Mouse (Mus musculus): ENCODE measurements around the gene Neurl2. TPM values are rescaled to one million over a fixed set of nuclear protein-coding genes. Genes with fewer than 3 reads are reported as not detected.
"Not testable (repeated sequence)": the region's sequence is repeated elsewhere in the genome, so short reads cannot be mapped to it uniquely, and the experiment has no call there.

Gene Neurl2
- polyA plus RNA-seq, 1 experiment, result 3.3 TPM

DNA sequence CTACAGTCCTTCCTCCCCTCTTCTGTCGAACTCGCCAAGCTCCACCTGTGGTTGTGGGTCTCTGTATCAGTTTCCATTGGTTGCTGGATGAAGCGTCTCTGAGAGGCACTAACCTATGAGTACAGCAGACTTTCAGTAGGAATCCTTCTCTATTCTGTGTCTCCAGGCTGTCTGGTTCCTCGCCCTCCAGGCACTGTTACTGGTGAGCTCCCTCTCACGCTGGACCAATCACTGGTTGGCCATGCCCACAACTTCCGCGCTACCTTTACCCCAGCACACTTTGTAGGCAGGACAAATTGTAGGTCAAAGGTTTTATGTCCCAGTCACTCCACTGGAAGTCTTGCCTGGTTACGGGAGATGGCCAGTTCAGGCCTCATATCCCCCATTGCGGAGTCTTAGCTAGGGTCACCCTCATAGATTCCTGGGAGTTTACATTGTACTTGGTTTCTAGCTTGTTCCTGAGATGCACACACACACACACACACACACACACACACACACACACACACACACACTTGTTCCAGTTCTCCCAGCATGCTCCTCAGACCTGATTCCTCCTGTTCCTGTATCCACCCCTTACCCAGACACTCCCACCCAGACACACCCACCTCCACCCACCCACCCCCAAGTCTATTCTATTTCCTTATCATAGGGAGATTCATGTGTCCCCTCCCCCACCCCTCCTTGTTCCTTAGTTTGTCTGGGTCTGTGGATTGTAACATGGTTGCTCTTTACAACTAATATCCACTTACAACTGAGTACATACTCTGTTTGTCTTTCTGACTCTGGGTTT is 26.6 kb upstream of the Neurl2 start:
- WGBS, result 48% methylated on average over 9 of the region's 9 CpGs
- no peak for DNase-seq (ENCODE audit: low read depth, low spot score)

DNA sequence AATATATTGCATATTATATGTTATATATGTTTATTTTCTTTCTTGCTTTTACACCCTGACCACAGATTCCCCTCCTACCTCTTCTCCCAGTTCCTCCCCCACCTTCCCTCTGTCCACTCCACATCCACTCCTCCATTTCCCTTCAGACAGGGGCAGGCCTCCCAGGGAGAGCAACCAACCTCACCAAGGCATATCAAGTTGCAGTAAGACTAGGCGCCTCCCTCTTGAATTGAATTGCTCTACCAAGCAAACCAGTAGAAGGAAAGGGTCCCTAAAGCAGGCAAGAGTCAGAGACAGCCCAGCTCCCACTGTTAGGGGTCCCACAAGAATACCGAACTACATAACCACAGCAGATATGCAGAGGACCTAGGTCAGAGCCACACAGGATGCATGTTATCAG is 25.9 kb upstream of the Neurl2 start:
- 75% methylated on average over 2 of the region's 2 CpGs for WGBS
- no peak for DNase-seq (ENCODE audit: low read depth, low spot score)

DNA sequence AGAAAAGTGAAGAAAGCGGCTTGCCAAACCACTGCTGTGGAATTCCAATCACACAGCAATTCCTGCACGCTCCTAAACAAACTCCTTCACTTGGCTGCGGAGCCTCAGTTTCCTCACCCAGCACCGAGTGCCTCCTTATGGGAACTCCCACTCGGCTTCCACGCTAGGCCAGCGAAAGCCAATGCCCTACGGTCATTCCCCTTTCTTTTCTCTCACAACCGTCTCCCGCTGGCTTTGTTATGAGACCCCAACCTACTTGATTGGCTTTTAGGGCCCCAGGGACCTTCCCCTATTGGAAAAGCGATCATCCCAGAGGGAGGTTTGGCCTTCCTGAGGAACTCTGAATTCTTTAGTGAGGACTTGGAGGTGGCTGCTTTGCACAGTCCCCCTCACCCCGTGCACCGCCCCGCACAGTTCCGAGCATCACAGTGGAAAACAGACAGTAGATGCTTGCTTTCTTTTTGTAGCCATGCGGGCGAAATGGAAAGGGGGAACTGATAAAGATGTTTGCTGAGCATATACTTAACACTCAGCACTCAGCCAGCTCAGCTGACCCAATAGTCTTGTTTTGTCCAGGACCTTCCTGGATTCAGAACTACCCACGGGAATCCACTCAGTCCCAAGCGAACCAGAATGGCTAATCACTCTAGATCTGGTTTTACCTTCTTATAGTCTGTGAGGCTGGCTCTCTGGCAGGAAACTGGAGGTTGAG is 24.7 kb upstream of the Neurl2 start:
- 32% methylated on average over 19 of the region's 19 CpGs for WGBS
- no peak for DNase-seq (ENCODE audit: low read depth, low spot score)

DNA sequence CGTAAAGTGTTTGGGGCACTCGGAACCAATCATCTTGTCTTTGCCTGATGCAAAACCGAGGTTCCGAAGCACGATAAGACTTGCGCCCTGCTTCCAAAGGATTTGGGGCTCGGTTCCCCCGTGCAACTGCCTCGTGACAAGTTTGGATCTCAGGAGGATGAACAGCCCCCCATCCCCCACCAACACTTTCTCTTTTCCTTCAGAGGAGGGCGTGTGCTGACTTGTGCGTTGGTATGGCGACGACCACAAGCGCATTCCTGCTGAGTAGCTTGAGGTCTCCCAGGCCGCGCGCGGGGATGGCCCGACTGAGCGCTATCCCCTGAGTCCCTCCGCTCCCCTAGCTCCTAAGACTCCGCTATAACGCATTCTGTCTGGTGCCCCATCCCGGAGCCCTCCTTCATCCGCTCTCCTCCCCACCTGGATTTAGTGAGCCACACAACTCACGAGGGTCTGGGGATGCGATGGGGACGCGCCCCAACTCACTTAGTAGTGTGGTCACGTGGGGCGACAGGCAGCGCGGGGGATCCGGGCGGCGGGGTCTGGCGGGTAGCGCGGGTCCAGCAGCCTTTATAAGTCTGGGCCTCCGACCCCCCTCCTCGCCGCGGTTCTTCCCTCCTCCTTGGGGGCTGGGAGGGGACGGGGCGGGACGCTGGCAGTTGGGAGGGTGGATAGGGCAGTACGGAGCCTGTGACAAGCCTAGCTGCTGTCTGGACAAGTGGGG is 24.0 kb upstream of the Neurl2 start, which contains the start of gene Pltp:
Pltp (minus strand) TSS at position 611 of the 721 bp plus-strand sequence.
- WGBS, result 2% methylated on average over 46 of the region's 47 CpGs
- no peak for DNase-seq (ENCODE audit: low read depth, low spot score)

DNA sequence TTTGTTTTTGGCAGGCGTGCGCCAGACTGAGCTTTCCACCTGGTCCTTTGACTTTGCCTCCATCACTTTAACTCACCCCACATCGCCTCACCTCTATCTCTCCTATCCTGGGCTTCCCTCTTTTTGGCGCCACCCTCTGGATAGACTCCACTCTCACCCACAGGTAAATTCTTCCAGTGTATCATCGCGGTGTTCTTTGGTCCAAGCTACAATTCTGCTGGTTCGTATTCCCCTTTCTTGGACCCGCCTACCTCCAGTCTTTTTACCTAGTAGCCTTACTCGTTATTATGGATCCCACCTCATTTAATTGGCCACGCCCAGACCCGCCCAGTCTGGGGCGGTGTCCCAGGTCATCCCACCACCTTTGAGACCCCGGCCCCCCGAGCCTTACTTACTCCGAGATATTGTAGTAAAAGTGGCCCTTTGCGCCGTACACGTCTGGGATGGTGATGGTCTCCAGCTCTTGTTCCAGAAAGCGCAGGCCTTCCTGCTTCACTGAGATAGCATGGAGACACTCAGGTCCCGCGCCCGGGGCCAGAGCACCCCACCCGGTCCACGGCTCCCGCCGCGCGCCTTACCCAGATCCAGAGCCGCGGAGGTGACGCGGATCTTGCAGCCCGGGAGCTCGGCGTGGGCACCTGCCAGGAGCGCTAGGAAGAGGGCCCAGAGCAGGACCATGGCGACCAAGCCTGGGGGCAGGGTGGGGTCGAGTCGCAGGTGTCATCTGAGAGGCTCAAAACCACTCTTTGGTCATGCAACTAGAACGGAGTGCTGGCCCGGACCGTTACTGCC is 23.2 kb upstream of the Neurl2 start:
- DNase-seq (ENCODE audit: low read depth, low spot score), result no peak
- 2% methylated on average over 42 of the region's 42 CpGs for WGBS

DNA sequence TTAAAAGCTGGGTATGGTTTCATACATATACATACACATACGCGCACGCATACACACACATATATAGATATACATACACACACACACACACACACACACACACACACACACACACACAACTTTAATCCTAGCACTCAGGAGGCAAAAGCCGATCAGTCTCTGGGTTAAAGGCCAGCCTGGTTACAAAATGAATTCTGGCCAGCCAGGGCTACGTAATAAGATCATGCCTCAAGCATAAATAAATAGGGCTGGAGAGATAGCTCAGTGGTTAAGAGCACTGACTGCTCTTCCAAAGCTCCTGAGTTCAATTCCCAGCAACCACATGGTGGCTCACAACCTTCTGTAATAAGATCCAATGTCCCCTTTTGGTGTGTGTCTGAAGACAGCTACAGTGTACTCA is 22.3 kb upstream of the Neurl2 start:
- not testable (repeated sequence) for DNase-seq (ENCODE audit: low read depth, low spot score)
- WGBS, result 76% methylated on average over 5 of the region's 5 CpGs

DNA sequence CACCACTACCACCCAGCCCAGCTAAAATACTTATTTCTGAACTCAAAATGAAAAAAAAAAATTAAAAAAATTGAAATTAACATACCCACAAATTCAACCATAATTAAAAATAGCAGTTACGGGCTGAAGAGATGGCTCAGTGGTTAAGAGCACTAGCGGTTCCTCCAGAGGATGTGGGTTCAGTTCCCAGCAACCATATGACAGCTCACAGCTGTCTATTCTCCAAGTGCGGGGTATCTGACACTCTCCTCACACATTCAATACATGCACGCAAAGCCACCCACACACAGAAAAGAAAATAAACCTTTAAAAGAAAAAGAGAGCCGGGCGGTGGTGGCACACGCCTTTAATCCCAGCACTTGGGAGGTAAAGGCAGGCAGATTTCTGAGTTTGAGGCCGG is 16.8 kb upstream of the Neurl2 start:
- DNase-seq (ENCODE audit: low read depth, low spot score), result no peak
- WGBS, result 79% methylated on average over 8 of the region's 8 CpGs

DNA sequence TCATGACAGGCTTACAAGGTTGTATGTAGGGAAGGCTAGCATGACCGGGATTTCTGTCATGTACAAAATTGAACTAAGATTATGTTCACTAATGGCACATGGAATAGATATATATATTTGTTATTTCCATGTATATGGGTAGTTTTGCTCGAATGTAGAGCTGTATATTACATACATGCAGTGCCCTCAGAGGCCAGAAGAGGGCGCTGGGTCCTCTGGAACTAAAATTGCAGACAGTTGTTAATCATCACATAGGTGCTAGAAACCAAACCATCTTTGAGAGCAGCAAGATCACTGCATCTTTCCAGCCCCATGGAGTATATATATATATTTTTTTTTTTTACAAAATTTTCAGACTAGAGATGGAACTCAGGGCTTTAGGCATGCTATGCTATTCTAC is 12.5 kb upstream of the Neurl2 start:
- DNase-seq (ENCODE audit: low read depth, low spot score), result no peak
- 56% methylated on average over 3 of the region's 3 CpGs for WGBS

DNA sequence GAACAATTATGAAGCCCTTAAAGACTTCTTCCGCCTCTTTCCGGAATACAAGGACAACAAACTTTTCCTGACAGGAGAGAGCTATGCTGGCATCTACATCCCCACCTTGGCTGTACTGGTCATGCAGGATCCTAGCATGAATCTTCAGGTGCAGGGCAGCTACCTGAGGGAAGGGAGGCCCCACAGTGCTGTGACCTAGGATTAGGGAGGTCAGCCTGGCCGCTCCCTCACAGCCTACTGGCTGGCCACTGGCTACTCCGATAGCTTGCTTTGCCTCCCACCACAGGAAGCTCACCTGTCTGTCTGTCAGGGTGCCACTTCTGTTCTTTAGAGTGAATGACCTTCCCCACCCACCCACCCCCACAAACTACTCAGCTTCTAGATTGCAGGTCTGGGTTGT is 1.9 kb upstream of the Neurl2 start:
- DNase-seq (ENCODE audit: low read depth, low spot score), result no peak

DNA sequence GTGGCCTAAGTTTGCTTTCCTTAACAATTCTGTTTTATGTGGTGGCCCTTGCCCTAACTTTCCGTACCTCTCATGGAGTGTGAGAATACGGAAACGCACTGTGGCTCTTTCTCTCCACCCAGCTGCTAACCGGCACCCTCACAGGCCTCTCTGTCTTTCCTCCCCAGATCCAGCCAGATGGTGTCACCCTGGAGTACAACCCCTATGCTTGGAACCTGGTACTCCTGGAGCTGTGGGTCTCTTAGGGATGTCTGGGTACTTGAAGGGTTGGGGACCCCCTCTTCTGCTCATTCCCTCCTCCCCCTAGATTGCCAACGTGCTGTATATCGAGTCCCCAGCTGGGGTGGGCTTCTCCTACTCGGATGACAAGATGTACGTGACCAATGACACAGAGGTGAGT is 1.3 kb upstream of the Neurl2 start:
- DNase-seq (ENCODE audit: low read depth, low spot score), result no peak
- 34% methylated on average over 8 of the region's 8 CpGs for WGBS

More for the DNA sequence above, 1.9 kb upstream of the Neurl2 start:
- whole genome bisulfite sequencing, result 97% methylated on average over 4 of the region's 4 CpGs

DNA sequence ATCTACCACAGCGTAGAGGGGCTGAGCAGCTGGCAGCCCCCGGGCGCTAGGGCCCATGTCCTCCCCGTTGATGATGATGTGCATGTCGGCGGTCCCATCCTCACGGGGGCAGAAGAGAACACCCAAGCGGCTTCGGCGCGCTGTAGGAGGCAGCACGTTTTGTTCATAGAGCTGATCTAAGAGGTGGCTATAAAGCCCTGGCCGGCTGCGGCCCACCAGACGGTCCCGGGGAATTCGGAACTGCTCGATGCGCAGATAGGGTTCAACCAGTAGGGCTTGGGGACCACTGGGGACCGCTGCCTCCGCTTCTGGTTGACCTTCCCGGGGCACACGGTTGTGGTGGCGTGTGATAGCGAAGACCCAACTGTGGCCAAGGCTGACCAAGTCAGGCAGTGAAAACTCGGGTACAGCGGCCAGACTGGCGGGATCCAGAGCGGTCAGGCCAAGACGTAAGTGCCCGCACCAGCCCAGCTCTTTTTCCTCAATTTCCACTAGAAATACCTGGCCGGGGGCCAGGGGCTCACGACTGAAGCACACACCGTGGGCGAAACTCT is 431 bp downstream of the Neurl2 start, which contains the start of gene Ctsa:
Ctsa (plus strand) TSS at position 126 of the 554 bp plus-strand sequence.
- under 1% methylated on average over 35 of the region's 35 CpGs for WGBS
- no peak for DNase-seq (ENCODE audit: low read depth, low spot score)

DNA sequence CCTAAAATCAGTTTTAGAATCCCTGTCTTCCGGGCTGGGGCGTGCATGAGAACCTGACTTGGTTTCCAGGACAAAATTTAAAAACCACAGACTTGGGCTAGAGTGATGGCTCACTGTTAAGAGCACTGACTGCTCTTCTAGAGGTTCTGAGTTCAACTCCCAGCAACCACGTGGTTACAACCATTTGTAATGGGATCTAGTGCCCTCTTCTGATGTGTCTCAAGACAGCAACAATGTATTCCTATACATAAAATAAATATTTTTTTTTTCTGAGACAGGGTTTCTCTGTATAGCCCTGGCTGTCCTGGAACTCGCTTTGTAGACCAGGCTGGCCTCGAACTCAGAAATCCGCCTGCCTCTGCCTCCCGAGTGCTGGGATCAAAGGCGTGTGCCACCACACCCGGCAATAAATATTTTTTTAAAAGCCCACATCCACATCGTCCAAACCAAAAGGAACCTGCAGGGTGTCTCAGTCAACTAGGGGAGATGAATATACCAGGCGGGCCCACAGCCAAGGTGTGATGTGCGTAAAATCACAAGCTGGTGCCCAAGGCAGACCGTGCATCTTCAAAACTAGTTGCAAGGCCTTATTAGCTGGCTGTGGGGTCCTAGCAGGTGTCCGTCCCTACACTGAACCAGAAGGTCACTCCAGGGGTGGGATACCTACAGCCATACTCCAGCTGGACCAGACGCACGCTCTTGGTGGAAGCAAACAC is 1.1 kb downstream of the Neurl2 start:
- DNase-seq (ENCODE audit: low read depth, low spot score), result no peak
- 44% methylated on average over 16 of the region's 16 CpGs for WGBS

DNA sequence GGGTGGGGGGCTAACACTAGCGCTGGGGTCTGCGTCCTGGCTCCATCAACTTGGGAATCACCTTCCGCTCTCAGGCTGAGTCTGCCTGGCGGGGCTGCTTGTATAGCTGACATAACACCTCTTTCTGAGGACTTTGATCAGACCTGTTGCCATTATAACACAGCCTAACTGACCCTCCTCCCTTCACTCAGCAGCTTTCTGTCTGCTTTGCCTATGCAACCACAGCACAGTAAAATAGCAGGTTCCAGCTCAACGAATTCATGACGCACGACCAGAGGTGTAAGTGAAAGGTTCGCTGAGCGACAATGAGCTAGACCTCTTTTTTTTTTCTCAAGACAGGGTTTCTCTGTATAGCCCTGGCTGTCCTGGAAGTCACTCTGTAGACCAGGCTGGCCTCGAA is 2.2 kb downstream of the Neurl2 start:
- no peak for DNase-seq (ENCODE audit: low read depth, low spot score)

DNA sequence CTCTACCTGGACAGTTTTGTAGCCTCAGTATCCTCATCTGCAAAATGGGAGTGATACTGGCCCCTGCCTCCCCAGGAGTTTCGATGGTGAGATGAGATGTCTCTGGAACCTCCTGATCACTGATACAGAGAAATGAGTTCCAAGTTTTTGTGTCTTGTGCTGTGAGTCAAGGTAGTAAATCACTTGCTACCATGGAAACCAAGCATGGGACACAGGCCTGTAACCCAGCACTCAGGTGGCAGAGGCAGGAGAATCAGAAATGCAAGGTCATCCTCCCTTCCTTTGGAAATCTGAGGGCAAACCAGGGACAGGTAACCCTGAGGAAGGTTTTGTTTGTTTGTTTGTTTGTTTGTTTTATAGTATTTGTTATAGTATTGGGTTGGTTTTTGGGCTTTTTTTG is 4.2 kb downstream of the Neurl2 start:
- 93% methylated on average over 1 of the region's 1 CpGs for WGBS

More for the DNA sequence above, 2.2 kb downstream of the Neurl2 start:
- WGBS, result 74% methylated on average over 10 of the region's 10 CpGs

DNA sequence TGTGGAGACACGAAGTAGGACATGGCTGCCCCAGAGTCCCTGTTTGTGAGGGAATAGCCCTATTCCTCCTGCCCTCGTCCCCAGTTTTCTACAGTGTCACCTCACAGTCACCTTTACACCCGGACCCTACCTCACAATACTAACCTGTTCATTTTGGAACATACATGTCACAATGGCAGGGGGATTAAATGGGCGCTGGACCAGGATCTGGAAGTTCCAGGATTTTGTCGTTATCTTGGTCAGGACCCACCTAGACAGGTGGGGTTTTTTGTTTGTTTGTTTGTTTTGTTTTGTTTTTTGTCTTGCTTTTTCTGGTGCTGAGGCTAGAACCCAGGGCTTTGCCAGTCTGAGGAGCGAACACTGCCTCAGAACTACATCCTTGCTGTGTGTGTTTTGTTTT is 4.8 kb downstream of the Neurl2 start, which contains the start of gene Spata25:
Spata25 (minus strand) TSS at position 101 of the 400 bp plus-strand sequence.
- DNase-seq (ENCODE audit: low read depth, low spot score), result no peak
- 84% methylated on average over 6 of the region's 6 CpGs for WGBS

More for the DNA sequence above, 4.2 kb downstream of the Neurl2 start:
- DNase-seq (ENCODE audit: low read depth, low spot score), result no peak

DNA sequence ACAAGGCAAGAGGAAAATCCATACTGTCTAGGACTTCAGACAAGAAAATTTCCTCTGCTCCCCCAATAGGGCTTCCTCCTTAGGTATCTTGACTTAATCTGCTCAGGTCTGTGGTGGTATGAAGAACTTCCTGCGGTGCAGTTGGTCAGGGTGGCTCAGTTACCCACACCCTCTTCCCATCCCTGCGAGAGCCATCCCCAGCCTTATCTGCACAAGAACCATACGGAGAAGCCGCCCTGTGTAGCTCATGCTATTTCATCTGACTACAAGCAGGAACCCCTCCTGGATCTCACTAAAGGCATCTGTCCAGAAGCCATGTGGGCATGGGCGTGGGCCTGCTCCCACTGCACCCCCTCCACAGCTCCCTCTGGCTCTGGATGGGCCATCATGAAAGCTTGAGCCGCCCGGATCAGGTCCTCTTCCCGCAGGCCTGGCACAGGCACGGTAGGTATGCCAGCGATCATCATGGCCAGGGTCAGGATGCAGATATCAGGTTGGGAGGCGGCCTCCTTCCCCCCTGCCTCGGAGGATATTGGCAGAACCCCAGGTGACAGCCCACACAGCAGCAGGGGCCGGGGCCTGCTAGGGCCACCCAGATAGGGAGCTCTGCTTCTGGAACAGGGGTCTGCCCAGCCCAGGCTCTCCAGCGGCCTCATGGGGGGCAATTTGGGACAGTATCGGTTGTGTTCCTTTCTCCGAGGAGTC is 6.0 kb downstream of the Neurl2 start:
- no peak for DNase-seq (ENCODE audit: low read depth, low spot score)
- 88% methylated on average over 16 of the region's 16 CpGs for WGBS

DNA sequence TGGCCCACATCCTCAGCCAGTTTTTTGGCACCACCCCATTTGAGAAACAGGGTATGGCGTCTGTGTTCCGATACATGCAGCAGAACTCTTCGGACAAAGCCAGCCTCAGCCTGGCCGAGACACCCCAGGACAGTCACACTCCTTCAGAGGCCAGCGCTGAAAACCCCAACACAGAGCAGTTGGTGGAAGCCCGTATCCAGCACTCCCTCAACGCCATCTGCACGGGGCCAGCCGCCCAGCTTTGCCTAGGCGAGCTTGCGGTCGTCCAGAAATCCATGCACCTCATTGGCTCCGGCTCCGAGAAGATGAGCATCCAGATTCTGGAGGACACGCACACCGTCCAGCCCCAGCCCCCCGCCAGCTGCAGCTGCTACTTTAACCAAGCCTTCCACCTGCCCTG is 7.7 kb downstream of the Neurl2 start:
- DNase-seq (ENCODE audit: low read depth, low spot score), result no peak
- 97% methylated on average over 17 of the region's 17 CpGs for WGBS

DNA sequence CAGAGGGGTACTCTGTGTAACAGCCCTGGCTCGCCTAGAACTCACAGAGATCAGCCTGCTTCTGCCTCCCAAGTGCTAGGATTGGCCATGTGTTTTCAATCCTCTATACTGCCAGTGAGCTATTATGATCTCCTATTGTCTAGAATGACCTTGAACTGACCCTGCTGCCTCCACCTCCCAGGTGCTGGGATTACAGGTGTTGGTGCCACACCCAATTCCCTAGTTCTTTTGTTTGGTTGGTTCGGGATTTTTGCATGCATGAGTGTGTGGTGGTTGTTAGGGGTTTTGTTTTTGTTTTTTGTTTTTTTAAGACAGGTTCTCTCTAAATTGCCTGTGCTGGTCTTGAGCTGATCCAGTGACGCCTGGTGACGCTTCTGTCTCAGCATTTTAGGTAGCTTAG is 9.3 kb downstream of the Neurl2 start:
- DNase-seq (ENCODE audit: low read depth, low spot score), result no peak
- 84% methylated on average over 4 of the region's 4 CpGs for WGBS
